Mouse (Mus musculus) heart, postnatal 0 days (tissue): ENCODE results near the gene Gm17571.

Experiments
- CTCF ChIP-seq: IDR thresholded peaks from 2 replicates; pipeline ENCODE4 v1.5.1; 2016; ENCODE audit warnings: antibody characterized with exemption, control low read depth, low read depth
- EP300 ChIP-seq: IDR thresholded peaks from 2 replicates; pipeline ENCODE4 v1.6.1; 2016; ENCODE audit warnings: antibody characterized with exemption, low read depth

- TF ChIP-seq EP300: no peak
- TF ChIP-seq CTCF: no peak
These were observed 22.2 kb upstream of the Gm17571 start for GRCm38 (mm10) chr9:13468778-13469177.
